Mouse (Mus musculus) layer of hippocampus, adult 18-20 months (tissue): ENCODE results near the gene Slc25a44. TPM values are rescaled to one million over a fixed set of nuclear protein-coding genes. Genes with fewer than 3 reads are reported as not detected.
"Not testable (repeated sequence)": the region's sequence is repeated elsewhere in the genome, so short reads cannot be mapped to it uniquely, and the experiment has no call there.

Source experiments
- DNase-seq, 2 experiments: peaks; one replicate each; pipeline ENCODE4 v3.0.0; 2022; ENCODE audit warnings: low spot score in 2 of 2
- total RNA-seq, 2 experiments: library from RNA; stranded (reverse); gene quantifications; 2 replicates each; pipeline ENCODE4 v1.2.3; 2021

The Slc25a44 gene
- total RNA-seq, 2 experiments from 2014 or later: 71.9 to 73.0 TPM

- DNase-seq: no peak
These were observed 25.6 kb upstream of the Slc25a44 start for GRCm38 (mm10) chr3:88450379-88451131.

GRCm38 (mm10) chr3:88449395-88450023 lies 24.6 kb upstream of the Slc25a44 start:
- DNase-seq: no peak

GRCm38 (mm10) chr3:88448443-88448842 lies 23.5 kb upstream of the Slc25a44 start:
- no peak for DNase-seq

GRCm38 (mm10) chr3:88447676-88448183 lies 22.8 kb upstream of the Slc25a44 start:
- no peak for DNase-seq

- DNase-seq: no peak
These were observed 21.7 kb upstream of the Slc25a44 start for GRCm38 (mm10) chr3:88446471-88447123.

- DNase-seq: no peak
These were observed 17.9 kb upstream of the Slc25a44 start for GRCm38 (mm10) chr3:88442888-88443287.

- DNase-seq: no peak
These were observed 17.5 kb upstream of the Slc25a44 start for GRCm38 (mm10) chr3:88442488-88442887.

- DNase-seq: peak in 1 of 2 experiments; percentile 56
These were observed 15.8 kb upstream of the Slc25a44 start for GRCm38 (mm10) chr3:88440500-88441381.

- no peak for DNase-seq
These were observed 14.6 kb upstream of the Slc25a44 start for GRCm38 (mm10) chr3:88439582-88439981.

- DNase-seq: no peak
These were observed 12.5 kb upstream of the Slc25a44 start for GRCm38 (mm10) chr3:88437454-88437853.

- peak; percentile 34 to 53 for DNase-seq
These were observed 11.7 kb upstream of the Slc25a44 start for GRCm38 (mm10) chr3:88436395-88437201.

GRCm38 (mm10) chr3:88435515-88435914 lies 10.6 kb upstream of the Slc25a44 start:
- DNase-seq: peak; percentile 83 to 91

- DNase-seq: not testable (repeated sequence)
These were observed 3.7 kb upstream of the Slc25a44 start for GRCm38 (mm10) chr3:88428639-88429038.

GRCm38 (mm10) chr3:88427342-88427905 lies 2.5 kb upstream of the Slc25a44 start:
- no peak for DNase-seq

- no peak for DNase-seq
These were observed 925 bp upstream of the Slc25a44 start for GRCm38 (mm10) chr3:88425708-88426420.

GRCm38 (mm10) chr3:88425330-88425689 lies 371 bp upstream of the Slc25a44 start:
- DNase-seq: no peak

GRCm38 (mm10) chr3:88422020-88422720 lies 2.8 kb downstream of the Slc25a44 start:
- DNase-seq: peak in 1 of 2 experiments; percentile 60

GRCm38 (mm10) chr3:88420771-88421170 lies 4.2 kb downstream of the Slc25a44 start:
- DNase-seq: no peak
